Mouse (Mus musculus) A20 (cell line): ENCODE results near the gene Sel1l3.

Source experiments
- DNase-seq: peaks from one replicate; pipeline ENCODE4 v3.0.0-alpha.2; 2011; ENCODE audit warnings: low read depth, low spot score

Sel1l3 gene

GRCm38 (mm10) chr5:53142587-53142986, 71.1 kb downstream of the Sel1l3 start:
- no peak for DNase-seq

- DNase-seq, result peak; percentile 79
Observed at GRCm38 (mm10) chr5:53140158-53140927, 73.4 kb downstream of the Sel1l3 start.

- no peak for DNase-seq
Observed at GRCm38 (mm10) chr5:53139566-53139965, 74.2 kb downstream of the Sel1l3 start.

- DNase-seq, result peak; percentile 10
Observed at GRCm38 (mm10) chr5:53139140-53139539, 74.6 kb downstream of the Sel1l3 start.

GRCm38 (mm10) chr5:53138025-53138424, 75.7 kb downstream of the Sel1l3 start:
- DNase-seq, result no peak

- DNase-seq, result no peak
Observed at GRCm38 (mm10) chr5:53135984-53136383, 77.7 kb downstream of the Sel1l3 start.

- DNase-seq, result peak; percentile 29
Observed at GRCm38 (mm10) chr5:53134003-53134402, 79.7 kb downstream of the Sel1l3 start.

GRCm38 (mm10) chr5:53124701-53125100, 89.0 kb downstream of the Sel1l3 start:
- no peak for DNase-seq

GRCm38 (mm10) chr5:53123525-53124286, 90.0 kb downstream of the Sel1l3 start:
- peak; percentile 48 for DNase-seq

- DNase-seq, result no peak
Observed at GRCm38 (mm10) chr5:53119689-53120088, 94.0 kb downstream of the Sel1l3 start.

GRCm38 (mm10) chr5:53118212-53118611, 95.5 kb downstream of the Sel1l3 start:
- no peak for DNase-seq

- no peak for DNase-seq
Observed at GRCm38 (mm10) chr5:53114616-53115267, 99.0 kb downstream of the Sel1l3 start.

- peak; percentile 47 for DNase-seq
Observed at GRCm38 (mm10) chr5:53112942-53113341, 100.8 kb downstream of the Sel1l3 start.

- no peak for DNase-seq
Observed at GRCm38 (mm10) chr5:53111036-53111435, 102.7 kb downstream of the Sel1l3 start.

GRCm38 (mm10) chr5:53110225-53110624, 103.5 kb downstream of the Sel1l3 start:
- DNase-seq, result no peak

GRCm38 (mm10) chr5:53108668-53109067, 105.1 kb downstream of the Sel1l3 start:
- no peak for DNase-seq

GRCm38 (mm10) chr5:53108026-53108425, 105.7 kb downstream of the Sel1l3 start:
- DNase-seq, result no peak

GRCm38 (mm10) chr5:53106731-53107130, 107.0 kb downstream of the Sel1l3 start:
- DNase-seq, result no peak

GRCm38 (mm10) chr5:53106125-53106524, 107.6 kb downstream of the Sel1l3 start:
- DNase-seq, result no peak

GRCm38 (mm10) chr5:53105716-53106115, 108.0 kb downstream of the Sel1l3 start:
- DNase-seq, result no peak

GRCm38 (mm10) chr5:53104177-53104855, 109.4 kb downstream of the Sel1l3 start:
- DNase-seq, result no peak
